Mouse (Mus musculus) granulocyte monocyte progenitor cell, adult 5-6 weeks (primary cell): ENCODE measurements around the gene Rbfox2. TPM values are rescaled to one million over a fixed set of nuclear protein-coding genes. Genes with fewer than 3 reads are reported as not detected.
"Not testable (repeated sequence)": the region's sequence is repeated elsewhere in the genome, so short reads cannot be mapped to it uniquely, and the experiment has no call there.

Experiments used
- ATAC-seq: replicated peaks from 2 replicates; pipeline ENCODE4 v1.8.0; 2016; ENCODE audit warnings: mild to moderate bottlenecking, moderate TSS enrichment, inconsistent platforms; ENCODE audit not compliant: poor library complexity, severe bottlenecking
- total RNA-seq, 2 experiments: library from RNA; stranded (forward) in 1 of 2; stranded (reverse) in 1 of 2; fragments of 200-712, 200-1000 nt in 1 of 2; fragments of >200 nt in 1 of 2; fragmentation: Nextera tagmentation in 1 of 2; gene quantifications; 2 replicates each; pipeline ENCODE4 v1.2.3; 2014 to 2017

Gene Rbfox2
- total RNA-seq, 2 experiments from 2014 or later = 0.24 to 3.6 TPM

- no peak for ATAC-seq
These were observed 29.7 kb downstream of the Rbfox2 start for GRCm38 (mm10) chr15:77276838-77277725.

DNA sequence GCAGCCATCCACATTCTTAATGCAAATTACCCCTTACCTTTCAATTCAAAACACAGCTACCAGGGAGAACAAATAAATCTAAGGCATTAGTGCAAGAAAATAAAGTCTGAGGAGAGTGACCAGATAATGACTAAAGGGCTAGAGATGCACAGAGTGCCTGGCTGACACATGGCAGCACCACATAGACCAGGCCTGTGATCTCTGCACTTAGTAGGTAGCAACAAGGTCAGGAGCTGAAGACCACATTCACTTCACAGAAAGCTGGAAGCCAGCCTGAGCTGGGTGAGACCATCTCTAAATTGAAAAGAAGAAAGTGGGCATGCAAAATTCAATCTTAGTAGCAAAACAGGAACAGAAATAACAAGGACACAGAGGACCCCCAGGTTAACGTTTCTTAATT, 30.5 kb downstream of the Rbfox2 start:
- ATAC-seq = no peak

GRCm38 (mm10) chr15:77275572-77275971, 31.2 kb downstream of the Rbfox2 start:
- no peak for ATAC-seq

DNA sequence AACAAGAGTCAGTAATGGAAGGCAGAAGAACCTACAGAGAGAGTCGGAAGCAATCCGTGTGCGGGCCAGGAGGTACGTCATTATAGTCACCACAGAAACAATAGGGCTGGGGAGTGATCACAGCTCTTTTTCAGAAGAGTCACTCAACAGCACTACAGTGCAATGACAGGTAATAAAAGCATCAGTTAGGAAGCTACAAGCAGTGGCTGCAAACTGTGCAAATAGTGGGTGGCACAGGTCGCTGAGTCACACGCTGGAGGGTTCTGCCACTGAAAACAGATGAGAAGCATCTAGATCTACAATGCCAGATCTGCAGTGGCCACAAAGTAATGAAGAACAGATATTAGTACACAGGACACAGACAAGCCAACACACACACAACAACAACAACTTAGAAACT, 32.9 kb downstream of the Rbfox2 start:
- ATAC-seq = no peak

DNA sequence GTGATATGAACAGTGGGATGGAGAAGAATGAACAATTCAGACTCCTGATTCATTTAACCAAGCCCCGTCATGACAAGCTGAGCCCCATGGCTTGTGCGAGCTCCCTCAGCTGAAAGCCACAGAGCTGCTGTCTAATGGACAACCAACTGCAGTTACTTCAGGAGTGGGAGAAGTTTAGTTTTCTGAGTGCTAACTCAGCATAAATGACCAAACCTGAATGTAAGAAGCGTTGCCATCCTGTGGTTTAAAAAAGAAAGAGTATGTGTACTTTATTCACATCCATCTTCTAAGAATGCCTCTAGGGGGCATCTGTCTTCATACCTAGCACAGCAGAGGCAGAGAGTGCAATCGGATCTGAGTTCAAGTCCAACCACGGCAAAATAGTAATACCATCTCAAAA, 35.5 kb downstream of the Rbfox2 start:
- ATAC-seq = no peak

DNA sequence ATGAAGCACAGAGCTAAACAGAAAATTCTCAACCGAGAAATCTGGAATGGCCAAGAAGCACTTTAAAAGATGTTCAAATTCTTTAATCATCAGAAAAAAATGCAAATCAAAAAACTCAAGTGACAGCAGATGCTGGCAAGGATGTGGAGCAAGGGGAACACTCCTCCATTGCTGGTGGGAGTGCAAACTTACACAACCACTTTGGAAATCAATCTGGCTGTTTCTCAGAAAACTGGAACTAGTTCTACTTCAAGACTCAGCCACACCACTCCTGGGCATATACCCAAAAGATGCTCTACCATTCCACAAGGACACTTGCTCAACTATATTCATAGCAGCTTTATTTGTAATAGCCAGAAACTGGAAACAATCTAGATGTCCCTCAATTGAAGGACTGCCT, 37.3 kb downstream of the Rbfox2 start:
- not testable (repeated sequence) for ATAC-seq

DNA sequence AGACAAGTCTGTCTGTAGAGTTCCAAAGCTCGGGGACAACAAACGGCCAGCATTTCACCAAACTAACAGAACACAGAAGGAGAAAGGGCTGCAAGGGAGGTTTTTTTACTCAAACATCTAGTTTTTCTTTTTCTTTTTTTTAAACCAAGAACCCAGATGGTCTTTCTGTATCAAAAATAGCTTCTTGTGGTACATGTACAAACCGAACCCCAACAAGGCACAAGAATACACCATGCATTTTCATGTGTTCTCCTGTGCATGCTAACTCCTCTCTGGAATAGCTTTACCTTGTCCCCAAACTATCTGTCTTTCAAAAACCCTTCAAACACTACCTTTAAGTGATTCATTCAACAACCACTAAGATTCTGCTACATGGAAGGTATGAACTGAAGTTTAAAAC, 38.4 kb downstream of the Rbfox2 start:
- no peak for ATAC-seq

DNA sequence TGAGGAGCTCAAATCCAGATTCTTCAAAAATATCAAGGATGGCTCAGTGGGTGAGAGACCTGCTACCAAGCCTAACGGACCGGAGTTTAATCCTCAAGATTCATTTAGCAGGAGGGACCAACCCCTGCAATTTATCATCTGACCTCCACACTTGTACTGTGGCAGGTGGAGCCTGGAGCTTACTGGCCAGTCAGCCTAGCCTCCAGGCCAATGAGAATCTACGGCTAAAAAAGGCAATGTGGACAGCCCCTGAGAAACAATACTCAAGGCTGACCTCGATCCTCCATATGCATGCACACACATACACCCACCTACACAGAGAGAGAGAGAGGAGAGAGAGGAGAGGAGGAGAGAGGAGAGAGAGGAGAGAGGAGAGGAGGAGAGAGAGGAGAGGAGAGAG, 41.5 kb downstream of the Rbfox2 start:
- ATAC-seq = no peak

GRCm38 (mm10) chr15:77264314-77264713, 42.5 kb downstream of the Rbfox2 start:
- ATAC-seq = no peak

- no peak for ATAC-seq
These were observed 44.0 kb downstream of the Rbfox2 start for GRCm38 (mm10) chr15:77262782-77263181.

DNA sequence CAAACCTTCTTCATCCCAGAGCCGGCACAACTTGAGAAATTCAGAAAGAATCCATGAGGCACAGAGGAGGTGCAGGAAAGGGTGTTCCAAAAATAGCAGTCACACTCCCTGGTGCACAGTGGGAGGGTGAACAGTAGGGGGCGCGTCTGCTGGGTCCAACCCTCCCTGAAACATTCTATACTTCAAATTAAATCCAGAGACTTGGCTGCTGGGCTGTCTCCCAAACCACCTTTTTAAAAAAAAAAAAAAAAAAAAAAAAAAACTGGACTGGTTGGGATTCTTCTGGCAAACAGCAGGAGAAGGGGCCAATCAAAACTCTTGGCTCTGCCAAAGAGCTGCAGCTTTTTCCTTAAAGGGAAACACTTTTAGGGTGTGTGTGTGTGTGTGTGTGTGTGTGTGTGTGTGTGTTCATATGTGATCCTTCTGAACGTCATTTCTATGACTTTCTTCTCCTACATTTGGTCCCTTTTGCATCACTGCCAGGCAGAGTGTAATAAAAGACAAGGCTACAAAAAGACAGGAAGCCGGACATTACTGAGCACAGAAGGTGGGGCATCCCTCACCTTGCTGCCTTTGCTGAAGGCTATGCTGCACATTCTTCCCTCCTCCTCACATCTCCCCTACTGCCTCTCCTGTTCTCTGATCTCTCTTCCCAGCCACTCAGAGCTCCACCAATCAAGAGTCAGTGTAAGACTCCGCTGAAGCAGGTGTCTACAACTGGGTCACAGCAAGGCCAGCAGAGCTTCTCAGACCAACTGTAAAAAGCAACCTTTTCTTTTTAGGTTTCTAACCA, 49.2 kb downstream of the Rbfox2 start:
- no peak for ATAC-seq

DNA sequence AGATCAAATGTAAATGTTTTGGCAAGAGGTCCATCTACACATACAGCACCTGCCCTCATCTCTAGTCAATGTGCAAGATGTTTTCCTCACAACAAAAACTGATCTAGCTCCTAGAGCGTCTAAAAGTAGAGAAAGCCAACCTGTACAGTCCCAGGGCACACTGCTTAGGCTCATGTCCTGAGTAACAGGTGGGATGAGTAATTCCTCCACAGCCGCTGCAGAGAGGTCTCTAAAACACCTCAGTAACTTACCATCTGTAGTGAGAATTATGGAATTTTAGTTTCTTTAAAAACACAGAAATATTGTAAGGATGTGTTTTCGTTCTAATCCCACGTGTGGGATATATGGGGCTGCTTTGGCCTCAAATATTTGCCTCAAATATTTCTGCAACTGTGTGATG, 50.0 kb downstream of the Rbfox2 start:
- no peak for ATAC-seq

DNA sequence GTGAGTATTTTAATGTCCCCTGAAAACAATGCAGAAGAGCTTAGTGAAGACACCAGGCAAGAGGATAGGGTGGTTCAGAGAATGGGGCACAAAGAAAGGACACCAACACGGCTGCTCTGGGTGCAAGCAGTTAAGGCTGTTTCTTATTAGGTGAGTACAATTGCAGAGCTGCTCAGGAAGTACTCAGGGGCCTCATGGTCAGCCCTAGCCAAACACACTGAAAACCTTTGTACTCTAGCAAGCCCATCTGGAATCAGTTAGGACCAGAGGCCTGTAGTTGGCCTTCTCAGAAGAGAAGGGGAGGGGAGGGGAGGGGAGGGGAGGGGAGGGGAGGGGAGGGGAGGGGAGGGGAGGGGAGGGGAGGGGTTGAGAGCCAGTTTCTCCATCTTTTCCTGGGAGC, 52.2 kb downstream of the Rbfox2 start:
- no peak for ATAC-seq

DNA sequence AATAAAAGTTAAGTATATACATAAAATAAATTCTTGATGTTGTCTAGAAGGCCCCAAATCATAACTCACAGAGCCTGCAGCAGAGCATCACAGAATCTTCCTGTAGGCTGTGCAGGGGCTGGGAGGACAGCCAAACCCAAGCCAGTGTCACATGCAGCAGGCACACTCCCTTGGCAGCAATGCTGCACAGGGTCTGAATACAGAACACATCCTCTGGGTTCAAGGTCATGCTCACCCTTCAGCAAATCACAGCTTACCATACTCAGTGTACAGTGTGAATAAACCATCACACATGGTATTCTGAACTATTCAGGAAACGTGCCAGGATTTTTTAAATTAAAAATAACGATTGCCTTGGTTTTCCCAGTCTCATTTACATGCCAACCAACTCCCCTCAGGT, 52.7 kb downstream of the Rbfox2 start:
- no peak for ATAC-seq

DNA sequence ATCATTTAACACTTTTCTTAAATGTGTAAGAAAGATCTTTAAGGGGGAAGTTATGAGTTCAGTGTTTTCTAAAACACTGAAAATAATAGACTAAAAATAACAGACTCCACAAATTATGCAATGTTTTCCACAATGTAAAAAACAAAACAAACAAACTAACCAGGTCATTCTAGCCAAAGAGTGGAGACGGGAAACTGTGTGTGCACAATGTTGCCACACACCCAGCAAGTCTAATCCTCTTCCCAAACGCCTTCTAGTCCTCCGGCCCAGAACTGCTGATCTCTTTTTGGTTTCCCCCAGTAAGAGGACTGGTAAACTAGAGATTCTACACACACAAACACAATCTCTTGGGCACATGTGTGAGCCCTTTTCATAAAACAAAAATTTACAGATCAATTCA, 55.1 kb downstream of the Rbfox2 start:
- no peak for ATAC-seq

DNA sequence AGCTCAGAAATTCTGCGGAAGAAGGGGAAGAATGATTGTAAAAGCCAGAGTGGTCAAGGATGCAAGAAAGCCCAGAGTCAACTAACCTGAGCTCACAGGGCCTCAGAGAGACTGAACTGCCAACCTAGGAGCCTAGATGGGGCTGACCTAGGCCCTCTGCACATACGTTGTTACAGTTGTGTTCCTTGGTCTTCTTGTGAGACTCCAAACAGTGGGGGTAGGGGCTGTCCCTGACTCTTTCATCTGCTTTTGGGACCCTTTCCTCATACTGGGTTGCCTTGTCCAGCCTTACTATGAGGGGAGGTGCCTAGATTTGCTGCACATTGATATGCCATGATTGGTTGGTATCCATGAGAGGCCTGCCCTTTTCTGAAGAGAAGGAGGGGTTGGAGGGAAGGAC, 56.0 kb downstream of the Rbfox2 start:
- no peak for ATAC-seq

DNA sequence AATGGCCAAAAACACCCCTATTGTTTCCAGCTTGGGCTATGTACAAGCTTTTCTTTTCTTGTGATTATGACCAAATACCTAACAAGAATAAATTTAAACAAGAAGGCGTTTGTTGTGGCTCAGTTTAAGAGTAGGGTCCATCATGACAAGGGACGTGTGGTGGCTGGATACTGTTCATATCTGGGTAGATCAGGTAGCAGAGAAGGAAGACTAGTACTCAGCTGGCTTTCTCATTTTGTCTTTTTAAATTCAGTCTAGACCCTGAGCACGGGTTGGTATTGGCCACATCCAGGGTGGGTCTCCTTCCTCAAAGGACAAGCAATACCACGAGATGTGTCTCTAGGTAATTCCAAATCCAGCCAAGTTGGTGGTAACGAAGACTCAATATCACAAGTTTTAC, 57.4 kb downstream of the Rbfox2 start:
- ATAC-seq = no peak

GRCm38 (mm10) chr15:77245418-77246365, 61.1 kb downstream of the Rbfox2 start:
- no peak for ATAC-seq

- ATAC-seq = no peak
These were observed 62.2 kb downstream of the Rbfox2 start for GRCm38 (mm10) chr15:77244634-77245033.

DNA sequence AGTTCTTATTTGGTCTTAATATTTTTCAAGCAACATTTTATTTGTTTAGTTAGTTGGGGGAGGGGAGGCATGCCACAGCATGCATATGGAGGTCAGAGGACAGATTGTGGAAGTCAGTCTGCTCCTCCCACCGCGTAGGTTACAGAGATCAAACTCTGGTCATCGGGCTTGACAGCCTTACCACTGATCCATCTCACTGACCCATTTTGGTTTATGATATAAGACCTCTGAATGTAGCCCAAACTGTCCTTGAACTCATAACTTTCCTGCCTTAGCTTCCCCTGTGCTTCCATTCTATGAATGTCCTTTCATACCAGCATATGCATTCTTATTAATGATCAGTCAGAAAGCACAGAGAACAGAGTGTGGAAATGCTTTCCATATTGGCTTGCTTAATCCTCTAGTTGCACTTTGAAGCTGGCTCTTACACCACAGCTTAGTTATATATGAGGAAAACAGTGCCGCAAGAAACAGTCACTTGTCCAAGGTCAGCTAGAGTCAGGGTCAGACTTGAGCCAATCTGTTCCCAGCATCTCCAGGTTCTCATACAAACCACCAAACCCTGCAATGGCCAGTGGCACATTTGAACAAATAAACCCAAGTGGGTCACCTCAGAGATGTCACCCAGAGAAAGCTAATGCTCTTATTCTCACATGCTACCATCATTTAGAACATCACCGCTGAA, 62.8 kb downstream of the Rbfox2 start:
- no peak for ATAC-seq
